Mouse (Mus musculus): ENCODE data around the gene Dnajc7. TPM values are rescaled to one million over a fixed set of nuclear protein-coding genes. Genes with fewer than 3 reads are reported as not detected.
A peak's percentile ranks its signal among the peaks of the same experiment; 100 is the strongest.
"Not testable (repeated sequence)": the region's sequence is repeated elsewhere in the genome, so short reads cannot be mapped to it uniquely, and the experiment has no call there.

The Dnajc7 gene
- total RNA-seq, 2 experiments from 2014 or later = 93.5 to 103 TPM

GRCm38 (mm10) chr11:100618761-100619484, 1.0 kb downstream of the Dnajc7 start, which contains the start of gene Nkiras2:
Nkiras2 (plus strand) TSS chr11:100619244.
- peak; percentile 4; the same call in 1 of the 2 replicates for ATAC-seq (replicated peaks; ENCODE audit: low FRiP score, poor library complexity, severe bottlenecking)

GRCm38 (mm10) chr11:100617480-100617879, 2.5 kb downstream of the Dnajc7 start:
- no peak for ATAC-seq (replicated peaks; ENCODE audit: low FRiP score, poor library complexity, severe bottlenecking)

GRCm38 (mm10) chr11:100616836-100617235, 3.1 kb downstream of the Dnajc7 start:
- ATAC-seq (replicated peaks; ENCODE audit: low FRiP score, poor library complexity, severe bottlenecking) = not testable (repeated sequence)

- no peak for ATAC-seq (replicated peaks; ENCODE audit: low FRiP score, poor library complexity, severe bottlenecking)
Measured at GRCm38 (mm10) chr11:100616332-100616731, 3.6 kb downstream of the Dnajc7 start.

GRCm38 (mm10) chr11:100613241-100613640, 6.7 kb downstream of the Dnajc7 start:
- no peak for ATAC-seq (replicated peaks; ENCODE audit: low FRiP score, poor library complexity, severe bottlenecking)

GRCm38 (mm10) chr11:100611627-100612026, 8.3 kb downstream of the Dnajc7 start:
- no peak for ATAC-seq (replicated peaks; ENCODE audit: low FRiP score, poor library complexity, severe bottlenecking)

GRCm38 (mm10) chr11:100609997-100610680, 9.8 kb downstream of the Dnajc7 start:
- no peak for ATAC-seq (replicated peaks; ENCODE audit: low FRiP score, poor library complexity, severe bottlenecking)

- ATAC-seq (replicated peaks; ENCODE audit: low FRiP score, poor library complexity, severe bottlenecking) = no peak
Measured at GRCm38 (mm10) chr11:100609355-100609996, 10.5 kb downstream of the Dnajc7 start.

- ATAC-seq (replicated peaks; ENCODE audit: low FRiP score, poor library complexity, severe bottlenecking) = no peak
Measured at GRCm38 (mm10) chr11:100608796-100609195, 11.2 kb downstream of the Dnajc7 start.

- ATAC-seq (replicated peaks; ENCODE audit: low FRiP score, poor library complexity, severe bottlenecking) = no peak
Measured at GRCm38 (mm10) chr11:100607121-100607520, 12.8 kb downstream of the Dnajc7 start.

- no peak for ATAC-seq (replicated peaks; ENCODE audit: low FRiP score, poor library complexity, severe bottlenecking)
Measured at GRCm38 (mm10) chr11:100605451-100605850, 14.5 kb downstream of the Dnajc7 start.

- ATAC-seq (replicated peaks; ENCODE audit: low FRiP score, poor library complexity, severe bottlenecking) = no peak
Measured at GRCm38 (mm10) chr11:100604321-100605005, 15.5 kb downstream of the Dnajc7 start.

GRCm38 (mm10) chr11:100603813-100604212, 16.2 kb downstream of the Dnajc7 start:
- ATAC-seq (replicated peaks; ENCODE audit: low FRiP score, poor library complexity, severe bottlenecking) = no peak

GRCm38 (mm10) chr11:100603155-100603554, 16.8 kb downstream of the Dnajc7 start:
- no peak for ATAC-seq (replicated peaks; ENCODE audit: low FRiP score, poor library complexity, severe bottlenecking)

- no peak for ATAC-seq (replicated peaks; ENCODE audit: low FRiP score, poor library complexity, severe bottlenecking)
Measured at GRCm38 (mm10) chr11:100601372-100601771, 18.6 kb downstream of the Dnajc7 start.

- no peak for ATAC-seq (replicated peaks; ENCODE audit: low FRiP score, poor library complexity, severe bottlenecking)
Measured at GRCm38 (mm10) chr11:100598074-100598473, 21.9 kb downstream of the Dnajc7 start.

- no peak for ATAC-seq (replicated peaks; ENCODE audit: low FRiP score, poor library complexity, severe bottlenecking)
Measured at GRCm38 (mm10) chr11:100595533-100595932, 24.4 kb downstream of the Dnajc7 start.

- no peak for ATAC-seq (replicated peaks; ENCODE audit: low FRiP score, poor library complexity, severe bottlenecking)
Measured at GRCm38 (mm10) chr11:100594608-100595007, 25.4 kb downstream of the Dnajc7 start.

- ATAC-seq (replicated peaks; ENCODE audit: low FRiP score, poor library complexity, severe bottlenecking) = no peak
Measured at GRCm38 (mm10) chr11:100592346-100593046, 27.5 kb downstream of the Dnajc7 start.

GRCm38 (mm10) chr11:100588462-100588861, 31.5 kb downstream of the Dnajc7 start:
- no peak for ATAC-seq (replicated peaks; ENCODE audit: low FRiP score, poor library complexity, severe bottlenecking)

Data from erythroid progenitor cell, adult 5-6 weeks (primary cell).